Mouse (Mus musculus) spleen, postnatal 14 days (tissue): ENCODE data around the gene Olfr147.
"Not testable (repeated sequence)": the region's sequence is repeated elsewhere in the genome, so short reads cannot be mapped to it uniquely, and the experiment has no call there.

ENCODE experiments used
- DNase-seq, 2 experiments: peaks; one replicate each; pipeline ENCODE4 v3.0.0; 2021 to 2022; ENCODE audit warnings: low spot score in 2 of 2

The Olfr147 gene

GRCm38 (mm10) chr9:38401398-38401797 lies at the start of gene Olfr147:
Gene Olfr147, plus strand, starts transcription at chr9:38401698.
- no peak for DNase-seq

GRCm38 (mm10) chr9:38366596-38366995 lies 34.9 kb upstream of the Olfr147 start, which contains the start of gene Olfr250:
Gene Olfr250, plus strand, starts transcription at chr9:38366896.
- DNase-seq, result no peak

GRCm38 (mm10) chr9:38376786-38377185 lies 24.7 kb upstream of the Olfr147 start, which contains the start of gene Olfr251:
Gene Olfr251, plus strand, starts transcription at chr9:38377086.
- no peak for DNase-seq

- not testable (repeated sequence) for DNase-seq
Measured at GRCm38 (mm10) chr9:38407502-38407901, 6.0 kb downstream of the Olfr147 start.

- not testable (repeated sequence) for DNase-seq
Measured at GRCm38 (mm10) chr9:38413502-38413901, 12.0 kb downstream of the Olfr147 start.

GRCm38 (mm10) chr9:38423801-38424200 lies 22.3 kb downstream of the Olfr147 start:
- DNase-seq, result no peak

- DNase-seq, result no peak
Measured at GRCm38 (mm10) chr9:38427026-38427425, 25.5 kb downstream of the Olfr147 start.

GRCm38 (mm10) chr9:38429155-38429554 lies 27.7 kb downstream of the Olfr147 start, which contains the start of gene Olfr901:
Gene Olfr901, plus strand, starts transcription at chr9:38429455.
- DNase-seq, result no peak

- DNase-seq, result no peak
Measured at GRCm38 (mm10) chr9:38447352-38447751, 45.9 kb downstream of the Olfr147 start, which contains the start of gene Olfr902. Gene Olfr902, plus strand, starts transcription at chr9:38447652.
